Mouse (Mus musculus) mouse trophoblast stem cell (cell line): ENCODE data around the gene Coa6.

Source experiments
- in situ Hi-C, 2 experiments: fragments of 300-500 bp; cut with MseI, MboI; formaldehyde crosslinking; loops; 2 replicates in 1 of 2; 3 replicates in 1 of 2; pipeline ENCODE4 v1.15.1; 2025

Gene Coa6

GRCm38 (mm10) chr8:126464071-126464470 lies 41.8 kb downstream of the Coa6 start:
- in situ Hi-C loops: no loop called here

- in situ Hi-C loops: no loop called here
Measured at GRCm38 (mm10) chr8:126473802-126474298, 51.5 kb downstream of the Coa6 start.

- in situ Hi-C loops: no loop called here
Measured at GRCm38 (mm10) chr8:126474299-126475187, 52.2 kb downstream of the Coa6 start, which contains the start of gene Tarbp1. Gene Tarbp1 (minus strand): TSS chr8:126475065.
